Mouse (Mus musculus) ES-E14 (cell line): ENCODE results near the gene Edrf1. TPM values are rescaled to one million over a fixed set of nuclear protein-coding genes. Genes with fewer than 3 reads are reported as not detected.
"Not testable (repeated sequence)": the region's sequence is repeated elsewhere in the genome, so short reads cannot be mapped to it uniquely, and the experiment has no call there.

Source experiments
- DNase-seq: peaks from one replicate; pipeline ENCODE4 v3.0.0-alpha.2; 2013; ENCODE audit warnings: low read depth, low spot score
- H3K27ac ChIP-seq: 2 replicates; pipeline ENCODE4 v1.5.1; 2012; ENCODE audit warnings: low read depth, mild to moderate bottlenecking, low read length, moderate library complexity, mixed read lengths; ENCODE audit not compliant: poor library complexity, insufficient read depth, severe bottlenecking
- H3K36me3 ChIP-seq: 2 replicates; pipeline ENCODE4 v1.6.1; 2012; ENCODE audit warnings: mild to moderate bottlenecking, low read length, moderate library complexity, mixed read lengths; ENCODE audit not compliant: control insufficient read depth, poor library complexity, insufficient read depth, severe bottlenecking
- H3K4me1 ChIP-seq, 2 experiments: fragments of 150-350 bp in 1 of 2; sonication (generic) in 1 of 2; 2 replicates each; pipeline ENCODE4 v1.6.1; 2012; ENCODE audit warnings: low read length in 2 of 2, mild to moderate bottlenecking in 1 of 2, mixed read lengths in 1 of 2; ENCODE audit not compliant: control insufficient read depth in 2 of 2, insufficient read depth in 2 of 2, poor library complexity in 1 of 2
- H3K4me3 ChIP-seq, 2 experiments: fragments of 150-350 bp in 1 of 2; sonication (generic) in 1 of 2; 2 replicates each; pipeline ENCODE4 v1.5.1; 2012; ENCODE audit warnings: low read length in 2 of 2, low read depth in 1 of 2, mild to moderate bottlenecking in 1 of 2, mixed read lengths in 1 of 2; ENCODE audit not compliant: insufficient read depth in 1 of 2, poor library complexity in 1 of 2, severe bottlenecking in 1 of 2
- H3K9ac ChIP-seq: 2 replicates; pipeline ENCODE4 v1.6.1; 2012; ENCODE audit warnings: low read depth, mild to moderate bottlenecking, low read length, mixed read lengths; ENCODE audit not compliant: poor library complexity, insufficient read depth, severe bottlenecking
- H3K9me3 ChIP-seq: fragments of 150-350 bp; sonication (generic); 2 replicates; pipeline ENCODE4 v1.6.1; 2012; ENCODE audit warnings: low read depth, mild to moderate bottlenecking, low read length; ENCODE audit not compliant: control insufficient read depth, insufficient read depth
- CHD2 ChIP-seq: IDR thresholded peaks from 2 replicates; pipeline ENCODE4 v1.6.1; 2014; ENCODE audit warnings: mild to moderate bottlenecking, low read depth, low read length, inconsistent platforms
- HCFC1 ChIP-seq: IDR thresholded peaks from 2 replicates; pipeline ENCODE4 v1.6.1; 2012; ENCODE audit warnings: low read length, inconsistent platforms, borderline replicate concordance; ENCODE audit not compliant: insufficient read depth
- MAFK ChIP-seq: IDR thresholded peaks from 2 replicates; pipeline ENCODE4 v1.6.1; 2014; ENCODE audit warnings: mild to moderate bottlenecking, low read depth, low read length, inconsistent platforms; ENCODE audit not compliant: insufficient read depth
- ZC3H11A ChIP-seq: IDR thresholded peaks from 2 replicates; pipeline ENCODE4 v1.6.1; 2012; ENCODE audit warnings: low read depth, mild to moderate bottlenecking, inconsistent platforms, low read length, borderline replicate concordance
- ZNF384 ChIP-seq: IDR thresholded peaks from 2 replicates; pipeline ENCODE4 v1.6.1; 2012; ENCODE audit warnings: low read depth, low read length, inconsistent platforms
- in situ Hi-C, 2 experiments: fragments of 600-800 bp; cut with MboI; formaldehyde crosslinking; loops; one replicate each; pipeline ENCODE4 v1.15.1; 2025; ENCODE audit warnings: low sequenced_read_pairs in 2 of 2, inconsistent platforms in 1 of 2; ENCODE audit not compliant: unreplicated experiment in 2 of 2
- total RNA-seq: library from RNA; depleted of rRNA; stranded (reverse); fragments of 300-350 nt; gene quantifications from 2 replicates; pipeline ENCODE4 v1.2.3, GENCODE M21; 2012

Gene Edrf1
- total RNA-seq, 1 experiment, result 35.7 TPM

GRCm38 (mm10) chr7:133679439-133679838 lies 42.1 kb downstream of the Edrf1 start:
- no peaks in the 10 kb centered on the region for H3K9me3 ChIP-seq
- TF ChIP-seq ZC3H11A, result no peak
- no peak for TF ChIP-seq ZNF384
- TF ChIP-seq HCFC1, result no peak
- no peak for TF ChIP-seq MAFK
- no peak for TF ChIP-seq CHD2
- H3K36me3 ChIP-seq, result no peaks in the 10 kb centered on the region
- H3K4me1 ChIP-seq, result peaks cover 2 to 4% of the 10 kb centered on the region in 2 experiments; a peak in 1 of 4 replicates
- no peak overlapping the region for H3K27ac ChIP-seq
- H3K4me3 ChIP-seq, result no peak overlapping the region
- in situ Hi-C loops, result no loop called here
- H3K9ac ChIP-seq, result no peak overlapping the region
- no peak for DNase-seq

GRCm38 (mm10) chr7:133679961-133680360 lies 42.6 kb downstream of the Edrf1 start, which contains the start of gene Mmp21:
TSS of gene Mmp21 (minus strand) at chr7:133680061.
- in situ Hi-C loops, result no loop called here
- Histone ChIP-seq H3K4me3 (no peak within 1 kb of the TSS), H3K27ac (no peak within 1 kb of the TSS), H3K4me1 (peaks cover 2 to 4% of the 10 kb centered on the region in 2 experiments; a peak in 1 of 4 replicates), H3K9ac (no peak within 1 kb of the TSS), H3K9me3 (no peaks in the 10 kb centered on the region), H3K36me3 (no peaks in the 10 kb centered on the region)
- DNase-seq, result no peak
- TF ChIP-seq CHD2 (no peak), ZC3H11A (no peak), MAFK (no peak), HCFC1 (no peak), ZNF384 (no peak)

GRCm38 (mm10) chr7:133683626-133684025 lies 46.3 kb downstream of the Edrf1 start:
- no peaks in the 10 kb centered on the region for H3K4me1 ChIP-seq
- H3K27ac ChIP-seq, result no peak overlapping the region
- in situ Hi-C loops, result no loop called here
- no peaks in the 10 kb centered on the region for H3K9me3 ChIP-seq
- TF ChIP-seq HCFC1 (no peak), ZNF384 (no peak), ZC3H11A (no peak), MAFK (no peak), CHD2 (no peak)
- H3K9ac ChIP-seq, result no peak overlapping the region
- no peak for DNase-seq
- no peak overlapping the region for H3K4me3 ChIP-seq
- no peaks in the 10 kb centered on the region for H3K36me3 ChIP-seq

- Histone ChIP-seq H3K4me1 (no peaks in the 10 kb centered on the region), H3K4me3 (no peak overlapping the region), H3K9ac (no peak overlapping the region), H3K36me3 (no peaks in the 10 kb centered on the region), H3K27ac (no peak overlapping the region), H3K9me3 (no peaks in the 10 kb centered on the region)
- TF ChIP-seq ZC3H11A (0 out of 2 replicates have a peak, but pooled peaks have one; percentile 15), ZNF384 (no peak)
- in situ Hi-C loops, result no loop called here
- no peak for DNase-seq
These were observed 46.8 kb downstream of the Edrf1 start for GRCm38 (mm10) chr7:133684110-133684509.

- no peak overlapping the region for H3K27ac ChIP-seq
- H3K9ac ChIP-seq, result no peak overlapping the region
- TF ChIP-seq ZNF384 (no peak), ZC3H11A (no peak), MAFK (no peak), CHD2 (no peak), HCFC1 (no peak)
- DNase-seq, result no peak
- no peak overlapping the region for H3K4me3 ChIP-seq
- H3K9me3 ChIP-seq, result no peaks in the 10 kb centered on the region
- in situ Hi-C loops, result no loop called here
- H3K36me3 ChIP-seq, result no peaks in the 10 kb centered on the region
- H3K4me1 ChIP-seq, result no peaks in the 10 kb centered on the region
These were observed 47.4 kb downstream of the Edrf1 start for GRCm38 (mm10) chr7:133684701-133685100.

- H3K36me3 ChIP-seq, H3K9me3 ChIP-seq, H3K27ac ChIP-seq, H3K4me3 ChIP-seq, in situ Hi-C loops, DNase-seq, H3K9ac ChIP-seq, H3K4me1 ChIP-seq: not testable (repeated sequence)
These were observed 48.3 kb downstream of the Edrf1 start for GRCm38 (mm10) chr7:133685644-133686043.
